Mouse (Mus musculus) ES-E14 (cell line): Measurements from ENCODE around the gene Kif26b. TPM values are rescaled to one million over a fixed set of nuclear protein-coding genes. Genes with fewer than 3 reads are reported as not detected.

ENCODE experiments used
- DNase-seq: peaks from one replicate; pipeline ENCODE4 v3.0.0-alpha.2; 2013; ENCODE audit warnings: low read depth, low spot score
- H3K27ac ChIP-seq: 2 replicates; pipeline ENCODE4 v1.5.1; 2012; ENCODE audit warnings: low read depth, mild to moderate bottlenecking, low read length, moderate library complexity, mixed read lengths; ENCODE audit not compliant: poor library complexity, insufficient read depth, severe bottlenecking
- H3K36me3 ChIP-seq: 2 replicates; pipeline ENCODE4 v1.6.1; 2012; ENCODE audit warnings: mild to moderate bottlenecking, low read length, moderate library complexity, mixed read lengths; ENCODE audit not compliant: control insufficient read depth, poor library complexity, insufficient read depth, severe bottlenecking
- H3K4me1 ChIP-seq, 2 experiments: fragments of 150-350 bp in 1 of 2; sonication (generic) in 1 of 2; 2 replicates each; pipeline ENCODE4 v1.6.1; 2012; ENCODE audit warnings: low read length in 2 of 2, mild to moderate bottlenecking in 1 of 2, mixed read lengths in 1 of 2; ENCODE audit not compliant: control insufficient read depth in 2 of 2, insufficient read depth in 2 of 2, poor library complexity in 1 of 2
- H3K4me3 ChIP-seq, 2 experiments: fragments of 150-350 bp in 1 of 2; sonication (generic) in 1 of 2; 2 replicates each; pipeline ENCODE4 v1.5.1; 2012; ENCODE audit warnings: low read length in 2 of 2, low read depth in 1 of 2, mild to moderate bottlenecking in 1 of 2, mixed read lengths in 1 of 2; ENCODE audit not compliant: insufficient read depth in 1 of 2, poor library complexity in 1 of 2, severe bottlenecking in 1 of 2
- H3K9ac ChIP-seq: 2 replicates; pipeline ENCODE4 v1.6.1; 2012; ENCODE audit warnings: low read depth, mild to moderate bottlenecking, low read length, mixed read lengths; ENCODE audit not compliant: poor library complexity, insufficient read depth, severe bottlenecking
- H3K9me3 ChIP-seq: fragments of 150-350 bp; sonication (generic); 2 replicates; pipeline ENCODE4 v1.6.1; 2012; ENCODE audit warnings: low read depth, mild to moderate bottlenecking, low read length; ENCODE audit not compliant: control insufficient read depth, insufficient read depth
- CHD2 ChIP-seq: IDR thresholded peaks from 2 replicates; pipeline ENCODE4 v1.6.1; 2014; ENCODE audit warnings: mild to moderate bottlenecking, low read depth, low read length, inconsistent platforms
- HCFC1 ChIP-seq: IDR thresholded peaks from 2 replicates; pipeline ENCODE4 v1.6.1; 2012; ENCODE audit warnings: low read length, inconsistent platforms, borderline replicate concordance; ENCODE audit not compliant: insufficient read depth
- MAFK ChIP-seq: IDR thresholded peaks from 2 replicates; pipeline ENCODE4 v1.6.1; 2014; ENCODE audit warnings: mild to moderate bottlenecking, low read depth, low read length, inconsistent platforms; ENCODE audit not compliant: insufficient read depth
- ZC3H11A ChIP-seq: IDR thresholded peaks from 2 replicates; pipeline ENCODE4 v1.6.1; 2012; ENCODE audit warnings: low read depth, mild to moderate bottlenecking, inconsistent platforms, low read length, borderline replicate concordance
- ZNF384 ChIP-seq: IDR thresholded peaks from 2 replicates; pipeline ENCODE4 v1.6.1; 2012; ENCODE audit warnings: low read depth, low read length, inconsistent platforms
- in situ Hi-C, 2 experiments: fragments of 600-800 bp; cut with MboI; formaldehyde crosslinking; loops; one replicate each; pipeline ENCODE4 v1.15.1; 2025; ENCODE audit warnings: low sequenced_read_pairs in 2 of 2, inconsistent platforms in 1 of 2; ENCODE audit not compliant: unreplicated experiment in 2 of 2
- total RNA-seq: library from RNA; depleted of rRNA; stranded (reverse); fragments of 300-350 nt; gene quantifications from 2 replicates; pipeline ENCODE4 v1.2.3, GENCODE M21; 2012

Kif26b gene
- total RNA-seq, 1 experiment = 0.94 TPM

DNA sequence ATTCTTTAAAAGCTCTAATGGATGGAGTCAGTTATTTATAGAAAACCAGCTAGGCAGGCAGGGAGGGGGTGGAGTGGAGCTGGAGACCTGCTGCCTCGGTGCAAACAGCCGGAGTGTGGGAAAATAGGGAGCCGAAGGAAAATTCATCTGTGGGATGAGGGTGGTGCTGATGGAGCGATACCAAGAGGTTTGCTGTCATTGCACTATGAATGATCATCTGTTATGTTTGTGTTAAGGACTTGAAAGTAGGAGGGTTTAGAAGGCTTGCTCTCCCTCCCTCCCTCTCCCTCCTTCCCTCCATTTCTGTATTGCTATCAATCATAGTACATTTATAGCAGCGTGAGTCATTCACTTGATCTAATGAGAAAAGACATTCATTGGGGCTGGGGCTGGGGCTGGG, 42.1 kb upstream of the Kif26b start:
- H3K9ac ChIP-seq = no peak overlapping the region
- DNase-seq = no peak
- no peak overlapping the region for H3K27ac ChIP-seq
- TF ChIP-seq HCFC1 = no peak
- no peak for TF ChIP-seq CHD2
- TF ChIP-seq ZNF384 = no peak
- TF ChIP-seq MAFK = no peak
- no peak for TF ChIP-seq ZC3H11A
- no peaks in the 10 kb centered on the region for H3K36me3 ChIP-seq
- in situ Hi-C loops = no loop called here
- H3K9me3 ChIP-seq = no peaks in the 10 kb centered on the region
- H3K4me1 ChIP-seq = no peaks in the 10 kb centered on the region
- H3K4me3 ChIP-seq = no peak overlapping the region

DNA sequence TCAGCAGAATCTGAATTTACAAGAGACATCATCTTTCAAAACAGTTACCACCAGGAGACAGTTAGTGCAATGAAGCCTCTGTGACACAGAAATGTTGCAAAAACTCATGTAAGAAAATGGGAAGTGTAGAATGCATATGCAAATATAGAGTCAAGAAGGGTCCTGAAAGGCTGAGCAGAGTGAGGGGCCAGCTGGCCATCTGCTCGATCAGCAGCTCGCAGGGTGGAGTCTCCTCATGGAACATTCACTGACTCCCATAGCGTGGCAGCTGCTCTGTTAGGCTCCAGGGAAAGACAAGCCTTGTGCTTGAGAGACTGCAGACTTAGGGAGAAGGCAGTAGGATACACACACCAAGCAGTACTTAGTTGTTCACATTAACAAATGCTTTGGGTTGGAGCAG, 39.8 kb upstream of the Kif26b start:
- H3K27ac ChIP-seq = no peak overlapping the region
- in situ Hi-C loops = no loop called here
- DNase-seq = no peak

DNA sequence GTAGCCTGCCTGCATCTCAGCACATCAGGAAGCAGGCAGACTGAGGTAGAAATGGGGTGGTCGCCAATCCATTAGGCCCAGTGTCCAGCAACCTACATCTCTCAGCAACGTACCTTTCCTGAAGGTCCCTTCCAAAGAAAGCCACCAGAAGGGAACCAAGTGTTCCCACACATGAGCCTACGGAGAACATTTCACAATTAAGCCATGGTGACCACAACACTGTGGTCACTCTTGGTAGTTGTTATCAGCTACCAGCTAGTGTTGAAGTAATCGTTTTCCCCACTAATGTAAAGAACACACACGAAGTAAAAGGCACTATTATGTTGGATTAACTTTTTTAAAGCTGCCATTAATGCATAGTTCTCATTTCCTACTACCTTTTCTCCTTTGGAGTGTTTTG, 37.2 kb upstream of the Kif26b start:
- H3K4me1 ChIP-seq = no peaks in the 10 kb centered on the region
- no peaks in the 10 kb centered on the region for H3K9me3 ChIP-seq
- no peak for DNase-seq
- H3K9ac ChIP-seq = no peak overlapping the region
- in situ Hi-C loops = no loop called here
- H3K36me3 ChIP-seq = no peaks in the 10 kb centered on the region
- no peak for TF ChIP-seq CHD2
- TF ChIP-seq HCFC1 = no peak
- no peak for TF ChIP-seq MAFK
- no peak overlapping the region for H3K4me3 ChIP-seq
- H3K27ac ChIP-seq = no peak overlapping the region

More for the DNA sequence above, 39.8 kb upstream of the Kif26b start:
- no peaks in the 10 kb centered on the region for H3K36me3 ChIP-seq
- no peak overlapping the region for H3K9ac ChIP-seq
- no peak for TF ChIP-seq ZC3H11A
- TF ChIP-seq HCFC1 = no peak
- TF ChIP-seq ZNF384 = no peak
- no peak for TF ChIP-seq CHD2
- no peak for TF ChIP-seq MAFK
- H3K4me3 ChIP-seq = no peak overlapping the region
- no peaks in the 10 kb centered on the region for H3K9me3 ChIP-seq
- H3K4me1 ChIP-seq = no peaks in the 10 kb centered on the region

DNA sequence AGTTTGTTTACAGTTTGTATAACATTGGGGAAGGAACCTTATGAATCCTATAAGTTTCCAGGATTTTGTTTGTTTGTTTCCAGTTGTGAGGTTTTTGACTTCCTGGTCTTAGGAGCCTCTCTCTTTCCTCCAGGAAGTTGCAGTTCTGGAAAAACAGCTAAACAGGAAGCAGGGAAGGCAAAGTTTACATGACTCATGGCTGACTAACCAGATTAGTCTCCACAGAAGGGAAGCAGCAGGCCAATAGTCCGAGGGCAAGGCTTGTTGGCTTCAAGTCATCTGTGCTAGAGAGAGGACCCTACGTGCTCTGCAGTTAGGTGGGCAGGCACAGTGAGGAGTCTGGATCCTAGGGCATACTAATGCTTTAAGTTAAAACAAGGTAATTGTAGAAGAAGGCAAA, 36.4 kb upstream of the Kif26b start:
- TF ChIP-seq HCFC1 (no peak), ZNF384 (no peak), ZC3H11A (no peak), CHD2 (no peak), MAFK (no peak)
- no peak for DNase-seq
- H3K9ac ChIP-seq = no peak overlapping the region

DNA sequence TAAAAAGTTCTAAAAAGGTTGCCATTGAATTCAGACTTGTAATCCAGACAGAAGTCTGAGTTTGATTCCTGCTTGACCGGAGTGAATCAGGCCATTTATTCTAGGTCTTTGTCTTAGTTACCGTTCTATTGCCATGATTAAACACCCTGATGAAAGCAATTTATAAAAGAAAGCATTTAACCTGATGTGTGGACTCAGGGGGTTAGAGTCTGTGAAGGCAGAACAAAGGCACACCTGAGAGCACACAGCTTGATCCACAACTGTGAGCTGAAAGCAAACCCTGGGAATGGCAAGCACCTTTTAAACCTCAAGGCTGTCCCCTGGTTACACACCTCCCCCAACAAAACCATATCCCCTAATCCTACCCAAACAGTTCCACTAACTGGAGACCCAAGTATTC, 32.7 kb upstream of the Kif26b start:
- in situ Hi-C loops = no loop called here
- no peak overlapping the region for H3K4me3 ChIP-seq

More for the DNA sequence above, 36.4 kb upstream of the Kif26b start:
- in situ Hi-C loops = no loop called here
- Histone ChIP-seq H3K4me3 (no peak overlapping the region), H3K9me3 (no peaks in the 10 kb centered on the region), H3K36me3 (no peaks in the 10 kb centered on the region), H3K4me1 (no peaks in the 10 kb centered on the region), H3K27ac (no peak overlapping the region)

More for the DNA sequence above, 32.7 kb upstream of the Kif26b start:
- Histone ChIP-seq H3K36me3 (no peaks in the 10 kb centered on the region), H3K9me3 (no peaks in the 10 kb centered on the region), H3K4me1 (no peaks in the 10 kb centered on the region), H3K9ac (no peak overlapping the region), H3K27ac (no peak overlapping the region)
- no peak for TF ChIP-seq MAFK
- no peak for TF ChIP-seq HCFC1
- no peak for TF ChIP-seq ZNF384
- TF ChIP-seq ZC3H11A = no peak
- TF ChIP-seq CHD2 = no peak
- peak; percentile 20 for DNase-seq
